Mouse (Mus musculus): ENCODE data around the gene Tipin. TPM values are rescaled to one million over a fixed set of nuclear protein-coding genes. Genes with fewer than 3 reads are reported as not detected.

Gene Tipin
- polyA plus RNA-seq, 1 experiment from 2014 or later = 143 TPM

GRCm38 (mm10) chr9:64323976-64324375 lies 42.6 kb downstream of the Tipin start:
- no peak for ATAC-seq (ENCODE audit: low FRiP score)
- H3K4me2 ChIP-seq (replicated peaks) = no peak overlapping the region
- no peaks in the 10 kb centered on the region for H3K27me3 ChIP-seq
- WGBS = 91% methylated on average over 7 of the region's 7 CpGs
- no peak overlapping the region for H3K9ac ChIP-seq
- H3K36me3 ChIP-seq = peaks cover 78% of the 10 kb centered on the region
- no peak overlapping the region for H3K4me3 ChIP-seq
- H3K4me1 ChIP-seq = no peaks in the 10 kb centered on the region
- H3K27ac ChIP-seq = no peak overlapping the region
- no peaks in the 10 kb centered on the region for H3K9me3 ChIP-seq (replicated peaks)

GRCm38 (mm10) chr9:64335825-64336224 lies 54.4 kb downstream of the Tipin start:
- no peak for ATAC-seq (ENCODE audit: low FRiP score)
- no peak overlapping the region for H3K4me2 ChIP-seq (replicated peaks)
- no peaks in the 10 kb centered on the region for H3K9me3 ChIP-seq (replicated peaks)
- H3K9ac ChIP-seq = no peak overlapping the region
- 89% methylated on average over 6 of the region's 6 CpGs for WGBS
- no peaks in the 10 kb centered on the region for H3K36me3 ChIP-seq
- H3K27ac ChIP-seq = no peak overlapping the region
- no peak overlapping the region for H3K4me3 ChIP-seq
- peaks cover 10% of the 10 kb centered on the region for H3K4me1 ChIP-seq
- no peaks in the 10 kb centered on the region for H3K27me3 ChIP-seq

GRCm38 (mm10) chr9:64339361-64339760 lies 58.0 kb downstream of the Tipin start:
- no peaks in the 10 kb centered on the region for H3K27me3 ChIP-seq
- WGBS = 25% methylated on average over 8 of the region's 8 CpGs
- H3K4me1 ChIP-seq = peaks cover 14% of the 10 kb centered on the region
- no peaks in the 10 kb centered on the region for H3K9me3 ChIP-seq (replicated peaks)
- 0 out of 2 replicates have a peak overlapping the region, but pooled peaks have one; percentile 57 for H3K4me3 ChIP-seq
- H3K9ac ChIP-seq = peak overlapping the region; percentile 27; the same call in 1 of the 2 replicates
- H3K4me2 ChIP-seq (replicated peaks) = peak overlapping the region; percentile 69; the same call in 1 of the 2 replicates
- no peak for ATAC-seq (ENCODE audit: low FRiP score)
- H3K36me3 ChIP-seq = no peaks in the 10 kb centered on the region
- H3K27ac ChIP-seq = no peak overlapping the region

- peak overlapping the region; percentile 94 for H3K9ac ChIP-seq
- peak overlapping the region; percentile 69 for H3K4me2 ChIP-seq (replicated peaks)
- WGBS = under 1% methylated on average over 82 of the region's 85 CpGs
- no peaks in the 10 kb centered on the region for H3K36me3 ChIP-seq
- no peaks in the 10 kb centered on the region for H3K27me3 ChIP-seq
- peak overlapping the region; percentile 57 for H3K4me3 ChIP-seq
- peak; percentile 93 for ATAC-seq (ENCODE audit: low FRiP score)
- H3K9me3 ChIP-seq (replicated peaks) = no peaks in the 10 kb centered on the region
- H3K4me1 ChIP-seq = peaks cover 14% of the 10 kb centered on the region
- H3K27ac ChIP-seq = peak overlapping the region; percentile 99
Observed at GRCm38 (mm10) chr9:64340351-64341253, 59.2 kb downstream of the Tipin start.

GRCm38 (mm10) chr9:64341254-64341566 lies 59.8 kb downstream of the Tipin start, which contains the start of gene Dis3l:
TSS of gene Dis3l (minus strand) at chr9:64341288.
- no peak for ATAC-seq (ENCODE audit: low FRiP score)
- Histone ChIP-seq H3K4me3 (peak within 1 kb of the TSS; percentile 57), H3K9ac (peak within 1 kb of the TSS; percentile 94), H3K4me1 (peaks cover 14% of the 10 kb centered on the region), H3K4me2 (replicated peaks) (peak within 1 kb of the TSS; percentile 69), H3K27me3 (no peaks in the 10 kb centered on the region), H3K36me3 (no peaks in the 10 kb centered on the region), H3K9me3 (replicated peaks) (no peaks in the 10 kb centered on the region), H3K27ac (peak within 1 kb of the TSS; percentile 99)
- whole genome bisulfite sequencing = 14% methylated on average over 16 of the region's 16 CpGs

- no peak for ATAC-seq (ENCODE audit: low FRiP score)
- no peaks in the 10 kb centered on the region for H3K27me3 ChIP-seq
- no peak overlapping the region for H3K9ac ChIP-seq
- no peaks in the 10 kb centered on the region for H3K9me3 ChIP-seq (replicated peaks)
- 90% methylated on average over 8 of the region's 8 CpGs for WGBS
- peaks cover 14% of the 10 kb centered on the region for H3K4me1 ChIP-seq
- peak overlapping the region; percentile 69; the same call in 1 of the 2 replicates for H3K4me2 ChIP-seq (replicated peaks)
- H3K4me3 ChIP-seq = no peak overlapping the region
- no peaks in the 10 kb centered on the region for H3K36me3 ChIP-seq
- H3K27ac ChIP-seq = peak overlapping the region; percentile 99
Observed at GRCm38 (mm10) chr9:64341671-64342070, 60.3 kb downstream of the Tipin start.

- Histone ChIP-seq H3K4me2 (replicated peaks) (no peak overlapping the region), H3K27me3 (no peaks in the 10 kb centered on the region), H3K36me3 (no peaks in the 10 kb centered on the region), H3K9ac (no peak overlapping the region), H3K27ac (no peak overlapping the region), H3K9me3 (replicated peaks) (no peaks in the 10 kb centered on the region), H3K4me1 (peaks cover 14% of the 10 kb centered on the region), H3K4me3 (no peak overlapping the region)
- 81% methylated on average over 2 of the region's 2 CpGs for WGBS
- ATAC-seq (ENCODE audit: low FRiP score) = no peak
Observed at GRCm38 (mm10) chr9:64343656-64344055, 62.3 kb downstream of the Tipin start.

- WGBS = 66% methylated on average over 5 of the region's 5 CpGs
- ATAC-seq (ENCODE audit: low FRiP score) = no peak
- Histone ChIP-seq H3K9me3 (replicated peaks) (no peaks in the 10 kb centered on the region), H3K9ac (no peak overlapping the region), H3K27ac (no peak overlapping the region), H3K36me3 (no peaks in the 10 kb centered on the region), H3K4me3 (no peak overlapping the region), H3K4me1 (0 out of 2 replicates have a peak, but pooled peaks cover 3% of the 10 kb centered on the region), H3K4me2 (replicated peaks) (no peak overlapping the region), H3K27me3 (no peaks in the 10 kb centered on the region)
Observed at GRCm38 (mm10) chr9:64345931-64346330, 64.5 kb downstream of the Tipin start.

GRCm38 (mm10) chr9:64347377-64347776 lies 66.0 kb downstream of the Tipin start:
- Histone ChIP-seq H3K4me3 (no peak overlapping the region), H3K27me3 (no peaks in the 10 kb centered on the region), H3K27ac (no peak overlapping the region), H3K4me1 (no peaks in the 10 kb centered on the region), H3K4me2 (replicated peaks) (no peak overlapping the region), H3K9ac (no peak overlapping the region), H3K9me3 (replicated peaks) (no peaks in the 10 kb centered on the region), H3K36me3 (no peaks in the 10 kb centered on the region)
- ATAC-seq (ENCODE audit: low FRiP score) = no peak
- WGBS = 0% methylated on average over 1 of the region's 1 CpGs

- no peak for ATAC-seq (ENCODE audit: low FRiP score)
- no peaks in the 10 kb centered on the region for H3K36me3 ChIP-seq
- no peaks in the 10 kb centered on the region; the same call in 1 of the 2 replicates for H3K27me3 ChIP-seq
- no peak overlapping the region for H3K4me3 ChIP-seq
- H3K4me2 ChIP-seq (replicated peaks) = no peak overlapping the region
- WGBS = 66% methylated on average over 5 of the region's 5 CpGs
- no peak overlapping the region for H3K9ac ChIP-seq
- H3K9me3 ChIP-seq (replicated peaks) = no peaks in the 10 kb centered on the region
- no peaks in the 10 kb centered on the region for H3K4me1 ChIP-seq
- no peak overlapping the region for H3K27ac ChIP-seq
Observed at GRCm38 (mm10) chr9:64349490-64349889, 68.1 kb downstream of the Tipin start.

GRCm38 (mm10) chr9:64351191-64351590 lies 69.8 kb downstream of the Tipin start:
- Histone ChIP-seq H3K4me1 (no peaks in the 10 kb centered on the region), H3K9ac (no peak overlapping the region), H3K4me3 (no peak overlapping the region), H3K36me3 (no peaks in the 10 kb centered on the region), H3K9me3 (replicated peaks) (no peaks in the 10 kb centered on the region), H3K27me3 (no peaks in the 10 kb centered on the region; the same call in 1 of the 2 replicates), H3K27ac (no peak overlapping the region), H3K4me2 (replicated peaks) (no peak overlapping the region)
- ATAC-seq (ENCODE audit: low FRiP score) = no peak
- 43% methylated on average over 3 of the region's 3 CpGs for WGBS

Measured in hindbrain, embryonic 12.5 days (tissue).